Mouse (Mus musculus) heart, embryonic 13.5 days (tissue): Measurements from ENCODE around the gene Smim4. TPM values are rescaled to one million over a fixed set of nuclear protein-coding genes. Genes with fewer than 3 reads are reported as not detected.

ENCODE experiments used
- ATAC-seq: fragments of 200-750 bp; cut with Nextera tagmentation; 2 replicates; pipeline ENCODE4 v1.8.0; 2017; ENCODE audit warnings: moderate TSS enrichment; ENCODE audit not compliant: insufficient number of reproducible peaks, low FRiP score, low TSS enrichment; ENCODE audit errors: extremely low read depth
- H3K27ac ChIP-seq: fragments of 300-500 bp; sonication (generic); replicated peaks from 2 replicates; pipeline ENCODE4 v1.5.1; 2015; ENCODE audit warnings: moderate library complexity, mild to moderate bottlenecking, inconsistent platforms
- H3K27me3 ChIP-seq: fragments of 300-500 bp; sonication (generic); replicated peaks from 2 replicates; pipeline ENCODE4 v1.6.1; 2015; ENCODE audit warnings: mild to moderate bottlenecking, inconsistent platforms
- H3K36me3 ChIP-seq: fragments of 300-500 bp; sonication (generic); 2 replicates; pipeline ENCODE4 v1.6.1; 2015; ENCODE audit warnings: mild to moderate bottlenecking, inconsistent platforms
- H3K4me1 ChIP-seq: fragments of 300-500 bp; sonication (generic); 2 replicates; pipeline ENCODE4 v1.6.1; 2015; ENCODE audit warnings: inconsistent platforms
- H3K4me2 ChIP-seq: fragments of 300-500 bp; sonication (generic); 2 replicates; pipeline ENCODE4 v1.6.1; 2015; ENCODE audit warnings: inconsistent platforms, mild to moderate bottlenecking, moderate library complexity
- H3K4me3 ChIP-seq: fragments of 300-500 bp; sonication (generic); 2 replicates; pipeline ENCODE4 v1.5.1; 2015; ENCODE audit warnings: moderate library complexity, mild to moderate bottlenecking, inconsistent platforms
- H3K9ac ChIP-seq: fragments of 300-500 bp; sonication (generic); 2 replicates; pipeline ENCODE4 v1.6.1; 2015; ENCODE audit warnings: inconsistent platforms, mild to moderate bottlenecking, moderate library complexity
- H3K9me3 ChIP-seq: fragments of 300-500 bp; sonication (generic); 2 replicates; pipeline ENCODE4 v1.6.1; 2016; ENCODE audit warnings: inconsistent platforms
- WGBS: fragments of 180-500 bp; shearing (Covaris S2); methylation state at CpG from one replicate; pipeline ENCODE4 v1.1.7; 2015; ENCODE audit warnings: mixed read lengths; 5-methylcytosine and 5-hydroxymethylcytosine counted together
- polyA plus RNA-seq: library from polyadenylated mRNA; unstranded; fragments of >200 nt; fragmentation: Nextera tagmentation; extraction: Ambion mirVana; gene quantifications from 2 replicates; pipeline ENCODE4 v1.2.1, GENCODE M21; 2015

Gene Smim4
- polyA plus RNA-seq, 1 experiment from 2014 or later, result 78.4 TPM

GRCm38 (mm10) chr14:31132031-31132430 lies 3.3 kb upstream of the Smim4 start:
- no peak overlapping the region for H3K27ac ChIP-seq
- H3K4me2 ChIP-seq, result peak overlapping the region; percentile 85
- peaks cover 53% of the 10 kb centered on the region for H3K4me1 ChIP-seq
- no peaks in the 10 kb centered on the region for H3K27me3 ChIP-seq
- no peaks in the 10 kb centered on the region for H3K9me3 ChIP-seq
- WGBS, result 2% methylated on average over 6 of the region's 6 CpGs
- H3K36me3 ChIP-seq, result peaks cover 42% of the 10 kb centered on the region
- peak overlapping the region; percentile 97 for H3K4me3 ChIP-seq
- no peak for ATAC-seq
- H3K9ac ChIP-seq, result peak overlapping the region; percentile 97

- Histone ChIP-seq H3K36me3 (peaks cover 40% of the 10 kb centered on the region), H3K4me2 (peak overlapping the region; percentile 85), H3K27ac (peak overlapping the region; percentile 80), H3K27me3 (no peaks in the 10 kb centered on the region), H3K4me3 (peak overlapping the region; percentile 97), H3K9me3 (no peaks in the 10 kb centered on the region), H3K4me1 (peaks cover 59% of the 10 kb centered on the region), H3K9ac (peak overlapping the region; percentile 97)
- WGBS, result under 1% methylated on average over 43 of the region's 43 CpGs
- ATAC-seq, result no peak
Measured at GRCm38 (mm10) chr14:31131272-31131821, 2.6 kb upstream of the Smim4 start.

DNA sequence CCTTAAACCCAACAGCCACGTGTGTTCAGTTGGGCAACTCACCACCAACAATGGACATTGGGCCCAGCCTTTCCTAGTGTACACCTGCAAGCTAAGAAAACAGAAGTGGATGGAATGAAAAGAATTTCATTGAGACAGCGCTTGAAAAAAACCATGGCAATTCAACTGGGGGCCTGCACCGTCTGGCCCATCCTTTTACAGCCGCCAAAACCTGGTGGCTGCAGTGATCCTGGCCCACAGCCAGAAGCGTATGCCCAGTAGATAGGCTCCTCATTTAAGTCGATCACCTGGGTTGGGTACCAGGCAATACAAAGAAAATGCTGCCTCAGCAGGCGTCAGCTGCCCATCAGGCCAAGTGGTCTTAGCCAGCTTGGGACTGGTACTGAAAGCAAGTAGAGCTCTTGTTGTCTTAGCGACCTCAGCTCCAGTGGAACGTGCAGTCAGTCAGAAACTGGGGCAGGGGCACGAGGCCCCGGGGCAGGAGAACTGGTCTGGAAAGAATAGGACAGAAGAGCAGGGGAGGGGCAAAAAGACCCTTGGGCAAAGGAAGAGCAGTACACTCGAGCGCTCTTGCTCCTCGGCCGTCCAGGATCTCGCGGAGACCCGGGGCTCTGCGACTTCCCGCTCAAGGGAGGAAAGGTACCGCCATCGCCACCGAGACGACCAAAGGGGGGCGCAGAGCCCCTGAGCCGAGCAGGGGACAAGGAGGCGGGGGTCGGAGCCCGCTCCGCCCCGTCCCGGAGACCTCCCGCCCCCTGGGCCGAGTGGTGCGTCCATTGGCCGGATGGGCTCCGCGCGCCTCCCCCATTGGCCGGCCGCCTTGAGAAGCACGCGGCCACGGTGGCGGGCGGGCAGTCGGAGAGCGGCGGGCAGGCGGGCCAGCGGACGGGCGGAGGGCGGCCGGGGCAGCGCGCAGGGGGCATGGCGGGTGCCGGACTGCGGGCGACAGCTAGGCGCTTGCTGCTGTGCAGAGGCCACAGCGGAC lies 1.8 kb upstream of the Smim4 start, which contains the start of gene Nt5dc2:
Nt5dc2 (plus strand) TSS at position 818 of the 985 bp plus-strand sequence.
- Histone ChIP-seq H3K9ac (peak within 1 kb of the TSS; percentile 97), H3K4me1 (peaks cover 67% of the 10 kb centered on the region), H3K9me3 (no peaks in the 10 kb centered on the region), H3K4me2 (peak within 1 kb of the TSS; percentile 85), H3K36me3 (peaks cover 32% of the 10 kb centered on the region), H3K4me3 (peak within 1 kb of the TSS; percentile 97), H3K27me3 (no peaks in the 10 kb centered on the region), H3K27ac (peak within 1 kb of the TSS; percentile 89)
- 4% methylated on average over 51 of the region's 63 CpGs for WGBS
- peak; percentile 81 for ATAC-seq

GRCm38 (mm10) chr14:31129326-31130235 lies 825 bp upstream of the Smim4 start:
- Histone ChIP-seq H3K4me3 (peak overlapping the region; percentile 97), H3K4me1 (peaks cover 77% of the 10 kb centered on the region), H3K27ac (peak overlapping the region; percentile 89), H3K4me2 (peak overlapping the region; percentile 85), H3K36me3 (peaks cover 26% of the 10 kb centered on the region), H3K27me3 (no peaks in the 10 kb centered on the region), H3K9me3 (no peaks in the 10 kb centered on the region), H3K9ac (peak overlapping the region; percentile 97)
- 63% methylated on average over 15 of the region's 15 CpGs for WGBS
- ATAC-seq, result no peak

DNA sequence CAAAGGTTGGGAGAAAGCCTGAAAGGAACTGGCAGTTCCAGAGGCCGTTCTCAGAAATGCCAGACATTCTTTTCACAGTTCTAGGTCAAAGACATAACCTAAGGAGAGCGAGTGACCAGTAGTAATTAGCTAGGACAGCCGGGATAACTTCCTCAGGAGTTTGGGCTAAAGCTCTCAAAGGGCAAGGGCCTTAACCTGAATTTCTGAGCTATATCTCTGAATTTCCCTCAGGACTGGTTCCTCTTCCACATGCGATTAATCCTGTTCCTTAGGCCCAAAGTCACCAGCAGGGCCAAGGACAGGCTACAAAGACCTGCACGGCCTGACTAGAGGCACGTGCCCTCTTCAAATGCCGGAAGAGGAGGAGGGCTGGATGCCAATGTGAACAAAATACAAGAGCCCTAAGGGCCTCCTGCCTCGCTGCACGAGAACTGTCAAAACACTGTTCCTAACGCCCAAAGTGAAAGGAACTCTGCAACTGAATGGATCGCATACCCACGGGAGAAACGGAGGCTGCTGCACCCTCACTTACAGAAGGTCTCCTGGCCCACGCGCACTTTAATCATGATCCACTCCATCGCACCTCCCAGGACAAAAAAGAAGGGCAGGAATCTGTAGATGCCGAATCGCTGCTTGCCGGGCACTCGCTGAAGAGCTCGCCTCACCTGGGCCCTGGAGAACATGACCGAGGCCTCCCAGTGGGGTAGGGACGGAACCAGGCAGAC lies 493 bp downstream of the Smim4 start:
- Histone ChIP-seq H3K9me3 (no peaks in the 10 kb centered on the region), H3K4me1 (peaks cover 67% of the 10 kb centered on the region), H3K4me2 (peak overlapping the region; percentile 77), H3K4me3 (peak overlapping the region; percentile 68), H3K9ac (peak overlapping the region; percentile 87), H3K27ac (peak overlapping the region; percentile 94), H3K27me3 (no peaks in the 10 kb centered on the region), H3K36me3 (peaks cover 25% of the 10 kb centered on the region)
- ATAC-seq, result no peak
- WGBS, result under 1% methylated on average over 23 of the region's 23 CpGs

GRCm38 (mm10) chr14:31126826-31127225 lies 1.9 kb downstream of the Smim4 start:
- ATAC-seq, result no peak
- Histone ChIP-seq H3K9me3 (no peaks in the 10 kb centered on the region), H3K36me3 (peaks cover 38% of the 10 kb centered on the region), H3K9ac (0 out of 2 replicates have a peak overlapping the region, but pooled peaks have one; percentile 33), H3K4me1 (peaks cover 53% of the 10 kb centered on the region), H3K4me3 (peak overlapping the region; percentile 29; the same call in 1 of the 2 replicates), H3K27me3 (no peaks in the 10 kb centered on the region), H3K4me2 (peak overlapping the region; percentile 62), H3K27ac (no peak overlapping the region)
- 86% methylated on average over 8 of the region's 8 CpGs for WGBS

- no peak overlapping the region for H3K4me3 ChIP-seq
- peak overlapping the region; percentile 34 for H3K9ac ChIP-seq
- no peaks in the 10 kb centered on the region for H3K27me3 ChIP-seq
- peaks cover 48% of the 10 kb centered on the region for H3K4me1 ChIP-seq
- H3K4me2 ChIP-seq, result peak overlapping the region; percentile 10
- peaks cover 48% of the 10 kb centered on the region for H3K36me3 ChIP-seq
- no peak for ATAC-seq
- H3K9me3 ChIP-seq, result no peaks in the 10 kb centered on the region
- 51% methylated on average over 9 of the region's 9 CpGs for WGBS
- H3K27ac ChIP-seq, result peak overlapping the region; percentile 54
Measured at GRCm38 (mm10) chr14:31125106-31126075, 3.4 kb downstream of the Smim4 start.

- Histone ChIP-seq H3K4me2 (no peak overlapping the region), H3K27ac (no peak overlapping the region), H3K4me3 (no peak overlapping the region), H3K4me1 (peaks cover 22% of the 10 kb centered on the region), H3K9ac (no peak overlapping the region), H3K9me3 (no peaks in the 10 kb centered on the region), H3K27me3 (no peaks in the 10 kb centered on the region), H3K36me3 (peaks cover 74% of the 10 kb centered on the region)
- ATAC-seq, result no peak
- WGBS, result 67% methylated on average over 2 of the region's 2 CpGs
Measured at GRCm38 (mm10) chr14:31115522-31115921, 13.2 kb downstream of the Smim4 start.

DNA sequence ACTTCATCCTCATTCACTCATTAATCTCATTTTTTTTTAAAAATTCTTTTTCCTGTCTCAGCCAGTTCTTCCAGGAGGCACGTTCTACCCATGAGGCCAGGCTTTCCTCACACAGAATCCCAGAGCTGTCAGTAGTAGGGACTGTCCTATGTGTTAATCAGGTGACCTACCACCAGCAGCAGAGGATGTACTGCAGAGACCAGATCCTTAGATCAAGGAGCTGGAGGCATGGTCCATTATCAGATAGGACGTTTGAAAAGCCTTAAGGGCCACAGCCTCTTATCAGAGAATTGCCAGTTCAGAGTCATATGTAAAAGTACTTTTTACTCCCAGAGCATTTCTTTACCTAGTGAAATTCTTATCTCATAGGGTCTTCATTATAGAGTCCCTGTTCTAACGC lies 14.7 kb downstream of the Smim4 start:
- WGBS, result 49% methylated on average over 3 of the region's 3 CpGs
- H3K9me3 ChIP-seq, result no peaks in the 10 kb centered on the region
- H3K27ac ChIP-seq, result no peak overlapping the region

More for the DNA sequence above, 14.7 kb downstream of the Smim4 start:
- peaks cover 78% of the 10 kb centered on the region for H3K36me3 ChIP-seq
- no peaks in the 10 kb centered on the region for H3K27me3 ChIP-seq
- H3K4me3 ChIP-seq, result no peak overlapping the region
- H3K4me1 ChIP-seq, result peaks cover 25% of the 10 kb centered on the region
- no peak for ATAC-seq
- H3K9ac ChIP-seq, result no peak overlapping the region
- no peak overlapping the region for H3K4me2 ChIP-seq
